Mouse (Mus musculus) adrenal gland, postnatal 14 days (tissue): ENCODE measurements at regions not wholly inside any gene's neighbourhood (a gene's known extent, or its start where the extent isn't known, plus 50 kb on each side); places are given as distances from the start of the nearest gene placed in this dataset.

Experiments
- DNase-seq: peaks from one replicate; pipeline ENCODE4 v3.0.0; 2021; ENCODE audit warnings: mixed read lengths

DNA sequence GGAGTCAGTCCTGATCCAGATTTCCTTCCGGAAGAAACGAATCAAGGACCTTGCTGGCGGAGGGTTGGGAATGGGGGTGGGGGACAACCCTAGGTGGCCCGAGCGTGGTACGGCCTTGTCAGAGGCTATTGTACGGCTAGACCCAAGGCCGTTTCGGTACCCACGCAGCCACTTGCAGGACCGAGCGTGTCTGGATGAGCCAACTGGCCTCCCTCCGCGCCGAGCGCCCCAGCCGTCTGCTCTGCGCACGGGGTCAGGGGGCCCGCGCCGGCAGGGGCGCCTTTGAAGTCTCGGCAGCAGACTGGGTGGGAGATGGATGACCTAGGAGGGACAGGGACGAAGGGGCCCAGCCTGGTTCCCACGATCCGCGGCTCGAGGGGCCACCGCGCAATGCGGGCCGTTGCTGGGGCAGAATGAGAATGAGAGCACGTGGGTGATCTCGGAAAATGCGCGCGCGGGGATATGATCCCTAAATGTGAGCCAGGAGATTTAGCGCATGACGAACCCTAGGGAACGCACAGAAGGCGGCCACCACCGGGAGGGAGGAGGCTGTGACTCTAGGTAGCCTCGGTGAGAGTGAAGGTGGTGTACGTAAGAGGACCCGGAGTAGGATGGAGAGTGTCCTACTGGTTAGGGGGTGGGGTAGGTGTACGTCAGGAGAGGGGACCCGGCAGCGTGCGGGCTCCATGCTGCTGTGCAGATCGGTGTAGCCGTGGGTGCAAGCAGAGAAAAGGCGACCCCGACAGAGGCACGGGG is 76.2 kb upstream of the Hmga2 start:
- DNase-seq, result peak; percentile 56

DNA sequence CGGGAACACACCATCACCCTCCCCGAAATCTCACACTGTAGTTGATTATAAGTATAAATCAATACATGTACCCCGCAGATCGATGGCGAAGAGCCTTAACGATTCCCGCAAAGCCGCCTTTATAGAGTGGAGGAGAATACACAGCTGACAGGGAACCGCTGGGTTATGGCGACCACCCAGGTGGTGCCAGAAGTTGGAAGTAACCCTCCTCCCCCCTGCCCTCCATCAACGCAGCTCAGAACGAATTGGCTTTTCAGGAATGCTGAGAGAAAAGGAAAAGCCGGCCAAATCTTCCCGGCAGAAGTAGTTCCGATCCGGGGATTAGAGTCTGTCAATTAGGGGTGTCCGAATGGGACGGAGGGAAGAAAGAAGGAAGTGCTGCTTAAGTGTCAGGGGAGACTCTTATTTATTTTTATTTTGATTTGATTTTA is 75.6 kb upstream of the Hmga2 start:
- peak; percentile 16 for DNase-seq

DNA sequence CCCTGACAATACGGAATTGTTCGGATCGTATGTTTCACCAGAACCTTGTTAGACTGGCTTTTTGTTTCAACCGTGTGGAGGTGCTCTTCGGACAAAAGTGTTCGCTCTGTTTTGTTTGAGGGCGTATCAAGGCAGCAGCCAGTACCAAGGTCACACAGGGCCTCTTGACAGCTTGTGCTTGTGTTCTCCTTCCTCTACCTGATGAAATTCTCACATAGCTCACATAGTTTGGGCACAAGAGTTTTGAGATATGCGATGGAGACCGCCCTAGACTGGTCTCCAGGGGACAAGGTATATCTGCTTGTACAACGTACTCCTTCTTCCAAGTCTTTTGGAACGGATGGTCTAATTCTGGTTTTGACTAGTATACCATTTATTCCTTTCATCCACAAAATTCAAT is 70.9 kb upstream of the Hmga2 start:
- DNase-seq, result no peak

DNA sequence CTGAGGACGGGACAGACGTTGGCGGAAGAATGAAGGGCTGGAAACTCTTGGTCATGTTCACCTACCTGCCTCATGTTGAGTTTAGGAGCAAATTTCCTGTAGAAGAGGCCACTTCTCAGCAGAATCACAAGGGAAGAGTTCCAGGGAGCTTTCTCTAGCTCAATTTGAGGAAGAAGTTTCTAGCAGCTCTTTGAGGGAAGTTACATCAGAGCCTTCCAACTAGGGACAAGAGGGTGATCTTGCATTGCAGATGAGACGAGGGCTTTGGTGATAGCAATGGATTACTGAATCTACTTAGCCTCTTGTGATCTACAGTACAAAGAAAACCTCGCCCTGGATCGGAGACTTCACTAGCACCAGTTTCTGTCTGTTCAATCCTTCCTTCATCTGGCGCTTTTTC is 65.3 kb upstream of the Hmga2 start:
- no peak for DNase-seq

DNA sequence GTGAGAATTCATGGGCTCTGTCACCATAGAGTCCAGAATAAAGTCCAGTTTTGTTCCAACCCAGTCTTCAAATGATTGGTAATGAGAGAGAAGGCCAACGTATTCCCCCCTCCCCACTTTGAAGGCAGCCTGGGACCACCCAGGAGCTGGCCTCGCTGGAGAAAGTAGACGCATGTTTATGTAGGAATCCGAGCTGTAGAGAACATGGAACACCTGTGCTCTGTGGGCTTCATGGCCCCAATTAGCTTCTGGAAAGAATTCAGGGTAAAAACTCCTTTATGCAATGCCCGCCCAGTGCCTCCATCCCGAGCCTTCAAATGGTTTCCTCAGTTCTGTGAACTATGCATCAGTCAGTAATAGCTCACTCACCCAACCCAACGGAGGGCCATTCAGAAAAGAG is 62.3 kb upstream of the Hmga2 start:
- DNase-seq, result no peak

DNA sequence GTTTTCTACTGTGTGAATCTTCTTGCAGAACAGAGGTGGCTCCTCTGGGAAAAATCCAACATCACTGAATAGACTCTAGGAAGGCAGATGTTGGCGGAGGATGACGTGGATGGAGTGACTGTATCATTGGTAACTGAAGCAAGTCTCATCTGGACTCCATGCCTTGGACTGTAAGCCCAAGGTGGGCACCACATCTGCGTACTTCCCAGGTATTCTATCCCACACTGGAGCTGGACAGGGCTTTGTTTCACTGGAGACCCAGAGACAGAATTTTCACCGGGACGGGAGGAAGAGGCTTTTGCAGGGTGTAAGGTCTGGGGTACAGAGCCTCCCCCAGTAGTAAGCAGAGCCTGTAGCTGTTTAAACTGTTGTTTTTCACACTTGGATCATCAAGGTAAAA is 52.1 kb upstream of the Hmga2 start:
- DNase-seq, result no peak

- DNase-seq, result no peak
Measured at GRCm38 (mm10) chr10:120527951-120528350, 51.7 kb upstream of the Hmga2 start.

DNA sequence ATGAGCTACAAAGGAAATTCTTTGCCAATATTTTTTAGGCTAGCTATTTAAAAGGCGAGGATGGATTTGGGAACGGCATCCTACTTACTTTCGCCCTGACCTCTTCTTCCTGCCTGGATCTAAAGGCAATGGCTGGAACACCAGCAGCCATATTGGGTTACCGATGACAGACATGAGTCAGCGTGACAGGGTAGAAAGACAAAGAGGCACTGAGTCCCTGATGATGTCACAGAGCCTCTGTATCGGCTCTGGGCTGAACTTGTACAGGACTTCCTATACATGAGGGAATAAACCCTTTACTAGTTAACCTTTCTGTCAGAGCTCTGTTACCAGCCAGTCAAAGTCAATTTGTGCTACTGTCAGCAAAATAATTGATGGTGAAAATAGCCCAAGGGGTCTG is 50.7 kb upstream of the Hmga2 start:
- no peak for DNase-seq
